Mouse (Mus musculus): ENCODE measurements at regions not wholly inside any gene's neighbourhood (a gene's known extent, or its start where the extent isn't known, plus 50 kb on each side); places are given as distances from the start of the nearest gene placed in this dataset.
"Not testable (repeated sequence)": the region's sequence is repeated elsewhere in the genome, so short reads cannot be mapped to it uniquely, and the experiment has no call there.

DNA sequence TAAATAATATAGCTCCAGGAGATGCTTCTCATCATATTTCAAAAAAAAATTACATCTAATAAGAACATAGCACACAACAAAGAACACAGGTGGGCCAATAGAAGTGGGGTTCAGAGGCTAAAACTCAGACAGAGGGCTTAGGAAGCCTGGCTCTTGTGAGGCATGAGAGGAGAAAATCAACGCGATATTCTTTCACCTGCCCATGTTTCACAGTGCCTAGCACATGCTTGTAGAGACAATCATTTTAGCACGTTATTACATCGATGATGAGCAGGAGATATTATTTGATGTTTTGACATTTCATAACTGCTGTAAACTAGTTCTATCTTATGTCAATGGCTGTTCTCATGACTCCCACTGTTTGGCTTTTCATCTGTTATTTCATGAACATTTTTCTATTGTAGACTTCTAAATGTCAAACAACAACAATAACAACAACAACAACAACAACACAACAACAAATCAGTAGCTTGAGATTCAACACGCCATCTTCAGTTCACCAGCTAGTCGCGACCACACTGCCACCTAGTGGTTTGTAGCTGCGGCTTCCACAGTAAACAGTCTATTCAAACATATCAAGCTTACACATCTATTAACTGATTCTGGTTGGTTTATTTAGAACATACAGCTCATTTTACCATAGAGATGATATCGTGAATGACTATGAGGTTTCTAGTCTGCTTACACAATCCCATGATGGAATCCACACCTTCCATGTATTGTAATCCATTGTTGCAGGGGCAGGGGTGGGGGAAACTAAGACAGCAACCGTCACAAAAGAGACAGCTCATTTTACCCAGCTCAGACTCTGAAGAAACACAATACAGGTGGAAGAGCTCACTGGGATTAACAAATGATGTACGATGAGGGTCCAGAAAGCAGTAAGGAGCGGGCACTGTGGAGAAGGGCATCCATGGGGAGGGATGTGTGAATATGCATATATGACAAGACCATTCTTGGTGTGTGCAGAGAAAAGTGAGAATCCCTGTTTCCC lies 60.5 kb upstream of the Tmem200a start:
- no peak overlapping the region for H3K9ac ChIP-seq (replicated peaks)
- no peak for ATAC-seq (ENCODE audit: insufficient read depth)

DNA sequence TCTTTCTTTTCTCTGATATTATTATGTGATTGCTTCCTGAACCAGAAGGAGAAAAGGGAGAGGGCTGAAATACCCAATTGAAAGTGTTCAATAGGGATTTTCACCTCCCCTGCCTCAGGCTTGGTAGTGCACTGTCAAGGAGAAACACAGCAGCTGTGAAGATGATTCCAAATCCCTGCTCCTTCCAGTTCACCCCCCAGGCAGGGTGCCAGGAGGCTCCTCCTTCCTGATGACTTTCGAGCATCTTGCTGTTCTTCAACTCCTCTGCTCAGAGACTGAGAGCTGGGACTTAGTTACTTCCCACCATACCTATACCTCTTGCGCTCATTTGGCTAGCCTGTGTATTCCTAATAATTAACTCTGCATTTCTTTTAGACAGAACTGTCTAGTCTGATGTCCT lies 73.7 kb upstream of the Tmem200a start:
- Histone ChIP-seq H3K36me3 (replicated peaks; ENCODE audit: control insufficient read depth, insufficient read depth, low read depth) (no peaks in the 10 kb centered on the region), H3K4me3 (ENCODE audit: insufficient read depth in 1 of 2, low read depth in 2 of 2, low read length in 2 of 2) (no peak overlapping the region), H3K9me3 (ENCODE audit: control insufficient read depth, low read length) (no peaks in the 10 kb centered on the region), H3K4me1 (replicated peaks; ENCODE audit: control insufficient read depth in 2 of 2, insufficient read depth in 2 of 2, low read length in 1 of 2) (no peaks in the 10 kb centered on the region), H3K27ac (no peak overlapping the region), H3K4me2 (ENCODE audit: low read depth) (no peak overlapping the region), H3K27me3 (ENCODE audit: control insufficient read depth, insufficient read depth, low read length) (no peaks in the 10 kb centered on the region), H3K9ac (replicated peaks) (no peak overlapping the region)
- TF ChIP-seq EP300 (IDR thresholded peaks at IDR 0.05; ENCODE audit: low read depth) (no peak), CTCF (IDR thresholded peaks at IDR 0.05; ENCODE audit: low read depth) (no peak)
- ATAC-seq (ENCODE audit: insufficient read depth) (no peak), DNase-seq (ENCODE audit: low read depth in 3 of 3, low spot score in 3 of 3) (no peak)
- 45% methylated on average over 2 of the region's 2 CpGs for WGBS (ENCODE audit: insufficient replicate concordance)

More for the DNA sequence above, 60.5 kb upstream of the Tmem200a start:
- Histone ChIP-seq H3K27me3 (ENCODE audit: control insufficient read depth, insufficient read depth, low read length) (no peaks in the 10 kb centered on the region), H3K4me1 (replicated peaks; ENCODE audit: control insufficient read depth in 2 of 2, insufficient read depth in 2 of 2, low read length in 1 of 2) (no peaks in the 10 kb centered on the region), H3K4me3 (ENCODE audit: insufficient read depth in 1 of 2, low read depth in 2 of 2, low read length in 2 of 2) (no peak overlapping the region), H3K36me3 (replicated peaks; ENCODE audit: control insufficient read depth, insufficient read depth, low read depth) (no peaks in the 10 kb centered on the region), H3K27ac (no peak overlapping the region), H3K9me3 (ENCODE audit: control insufficient read depth, low read length) (no peaks in the 10 kb centered on the region), H3K4me2 (ENCODE audit: low read depth) (no peak overlapping the region)
- 27% methylated on average over 12 of the region's 12 CpGs for WGBS (ENCODE audit: insufficient replicate concordance)
- DNase-seq (ENCODE audit: low read depth in 3 of 3, low spot score in 3 of 3): no peak
- TF ChIP-seq CTCF (IDR thresholded peaks at IDR 0.05; ENCODE audit: low read depth) (peak; percentile 68), EP300 (IDR thresholded peaks at IDR 0.05; ENCODE audit: low read depth) (no peak)

DNA sequence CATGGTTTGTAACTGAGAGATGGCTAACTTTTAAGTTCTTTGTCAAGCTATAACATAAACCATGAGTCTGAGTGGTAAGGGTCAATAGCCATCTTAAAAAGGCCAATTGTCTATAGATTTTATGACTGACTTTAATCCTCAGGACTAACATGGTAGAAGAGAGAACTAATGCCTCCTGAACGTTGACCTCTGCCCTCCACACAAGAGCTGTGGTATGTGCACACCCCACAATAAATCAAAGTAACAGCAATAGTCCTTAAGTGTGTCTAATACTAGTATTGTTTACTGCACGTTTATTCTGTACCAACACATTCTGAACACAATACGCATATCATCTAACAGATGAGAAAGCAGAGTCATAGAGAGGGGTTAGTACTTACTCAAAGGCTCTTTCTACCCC lies 70.7 kb upstream of the Samd3 start:
- Histone ChIP-seq H3K27ac (no peak overlapping the region), H3K4me2 (ENCODE audit: low read depth) (no peak overlapping the region), H3K9me3 (ENCODE audit: control insufficient read depth, low read length) (no peaks in the 10 kb centered on the region), H3K9ac (replicated peaks) (no peak overlapping the region), H3K36me3 (replicated peaks; ENCODE audit: control insufficient read depth, insufficient read depth, low read depth) (no peaks in the 10 kb centered on the region), H3K27me3 (ENCODE audit: control insufficient read depth, insufficient read depth, low read length) (no peaks in the 10 kb centered on the region), H3K4me3 (ENCODE audit: insufficient read depth in 1 of 2, low read depth in 2 of 2, low read length in 2 of 2) (no peak overlapping the region), H3K4me1 (replicated peaks; ENCODE audit: control insufficient read depth in 2 of 2, insufficient read depth in 2 of 2, low read length in 1 of 2) (no peaks in the 10 kb centered on the region)
- ATAC-seq (ENCODE audit: insufficient read depth) (no peak), DNase-seq (ENCODE audit: low read depth in 3 of 3, low spot score in 3 of 3) (no peak)
- TF ChIP-seq CTCF (IDR thresholded peaks at IDR 0.05; ENCODE audit: low read depth) (no peak), EP300 (IDR thresholded peaks at IDR 0.05; ENCODE audit: low read depth) (no peak)
- 53% methylated on average over 3 of the region's 3 CpGs for WGBS (ENCODE audit: insufficient replicate concordance)

GRCm38 (mm10) chr10:26161139-26161538 lies 68.4 kb upstream of the Samd3 start:
- ATAC-seq (ENCODE audit: insufficient read depth); H3K9me3 ChIP-seq (ENCODE audit: control insufficient read depth, low read length); H3K4me1 ChIP-seq (replicated peaks; ENCODE audit: control insufficient read depth in 2 of 2, insufficient read depth in 2 of 2, low read length in 1 of 2); H3K4me3 ChIP-seq (ENCODE audit: insufficient read depth in 1 of 2, low read depth in 2 of 2, low read length in 2 of 2); H3K36me3 ChIP-seq (replicated peaks; ENCODE audit: control insufficient read depth, insufficient read depth, low read depth); H3K9ac ChIP-seq (replicated peaks); DNase-seq (ENCODE audit: low read depth in 3 of 3, low spot score in 3 of 3); H3K27me3 ChIP-seq (ENCODE audit: control insufficient read depth, insufficient read depth, low read length); H3K4me2 ChIP-seq (ENCODE audit: low read depth); H3K27ac ChIP-seq: not testable (repeated sequence)

GRCm38 (mm10) chr10:26164531-26164930 lies 65.0 kb upstream of the Samd3 start:
- ATAC-seq (ENCODE audit: insufficient read depth): no peak
- no peaks in the 10 kb centered on the region for H3K36me3 ChIP-seq (replicated peaks; ENCODE audit: control insufficient read depth, insufficient read depth, low read depth)

More at GRCm38 (mm10) chr10:26164531-26164930, 65.0 kb upstream of the Samd3 start:
- no peaks in the 10 kb centered on the region for H3K9me3 ChIP-seq (ENCODE audit: control insufficient read depth, low read length)
- no peak overlapping the region for H3K4me3 ChIP-seq (ENCODE audit: insufficient read depth in 1 of 2, low read depth in 2 of 2, low read length in 2 of 2)
- TF ChIP-seq EP300 (IDR thresholded peaks at IDR 0.05; ENCODE audit: low read depth) (no peak), CTCF (IDR thresholded peaks at IDR 0.05; ENCODE audit: low read depth) (no peak)
- no peak overlapping the region for H3K27ac ChIP-seq
- H3K9ac ChIP-seq (replicated peaks): no peak overlapping the region
- H3K4me1 ChIP-seq (replicated peaks; ENCODE audit: control insufficient read depth in 2 of 2, insufficient read depth in 2 of 2, low read length in 1 of 2): no peaks in the 10 kb centered on the region
- no peaks in the 10 kb centered on the region for H3K27me3 ChIP-seq (ENCODE audit: control insufficient read depth, insufficient read depth, low read length)
- H3K4me2 ChIP-seq (ENCODE audit: low read depth): no peak overlapping the region
- 56% methylated on average over 2 of the region's 2 CpGs for WGBS (ENCODE audit: insufficient replicate concordance)
- no peak for DNase-seq (ENCODE audit: low read depth in 3 of 3, low spot score in 3 of 3)
